Mouse (Mus musculus) E14TG2a.4 (cell line): ENCODE measurements at regions not wholly inside any gene's neighbourhood (a gene's known extent, or its start where the extent isn't known, plus 50 kb on each side); places are given as distances from the start of the nearest gene placed in this dataset.

Experiments used
- CTCF ChIP-seq: conservative IDR thresholded peaks from 2 replicates; pipeline ENCODE4 v1.5.1; 2014; ENCODE audit warnings: low read length
- NANOG ChIP-seq: IDR thresholded peaks from 2 replicates; pipeline ENCODE4 v1.6.1; 2014; ENCODE audit warnings: borderline replicate concordance, low read length, mixed read lengths
- POU5F1 ChIP-seq: IDR thresholded peaks from 2 replicates; pipeline ENCODE4 v1.6.1; 2014; ENCODE audit warnings: low read length, borderline replicate concordance

DNA sequence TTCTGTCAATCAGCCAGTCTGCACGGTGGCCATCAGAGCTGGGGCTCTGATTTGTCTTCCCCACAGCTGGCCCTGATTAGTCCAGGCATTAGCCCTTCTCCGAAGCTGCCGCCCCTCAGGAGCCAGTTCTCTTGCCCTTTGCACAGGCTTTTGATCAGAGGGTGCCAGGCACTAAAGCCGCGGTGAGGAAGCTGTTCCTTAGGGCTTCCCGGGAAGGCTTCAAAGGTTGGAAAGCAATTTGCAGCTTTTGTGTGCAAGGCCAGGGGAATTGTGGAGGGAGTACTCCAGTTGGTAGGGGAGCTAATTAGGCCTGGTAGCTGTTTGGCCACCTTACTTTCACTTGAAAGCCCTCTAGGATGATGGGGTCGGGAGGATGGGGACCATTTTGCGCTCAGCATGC lies 71.2 kb downstream of the 4933412E24Rik start:
- TF ChIP-seq CTCF (no peak), POU5F1 (no peak), NANOG (no peak)
